Mouse (Mus musculus) intestine, embryonic 15.5 days (tissue): Measurements from ENCODE around the gene Gast. TPM values are rescaled to one million over a fixed set of nuclear protein-coding genes. Genes with fewer than 3 reads are reported as not detected.
"Not testable (repeated sequence)": the region's sequence is repeated elsewhere in the genome, so short reads cannot be mapped to it uniquely, and the experiment has no call there.

ENCODE experiments used
- ATAC-seq: fragments of 200-750 bp; cut with Nextera tagmentation; 2 replicates; pipeline ENCODE4 v1.8.0; 2017; ENCODE audit warnings: moderate TSS enrichment, moderate library complexity
- H3K27ac ChIP-seq: fragments of 300-500 bp; sonication (generic); 2 replicates; pipeline ENCODE4 v1.5.1; 2015; ENCODE audit warnings: mild to moderate bottlenecking, inconsistent platforms
- H3K27me3 ChIP-seq: fragments of 300-500 bp; sonication (generic); replicated peaks from 2 replicates; pipeline ENCODE4 v1.6.1; 2015; ENCODE audit warnings: inconsistent platforms
- H3K36me3 ChIP-seq: fragments of 300-500 bp; sonication (generic); 2 replicates; pipeline ENCODE4 v1.6.1; 2015; ENCODE audit warnings: inconsistent platforms
- H3K4me1 ChIP-seq: fragments of 300-500 bp; sonication (generic); replicated peaks from 2 replicates; pipeline ENCODE4 v1.6.1; 2015; ENCODE audit warnings: inconsistent platforms
- H3K4me2 ChIP-seq: fragments of 300-500 bp; sonication (generic); replicated peaks from 2 replicates; pipeline ENCODE4 v1.6.1; 2015; ENCODE audit warnings: mild to moderate bottlenecking, inconsistent platforms
- H3K4me3 ChIP-seq: fragments of 300-500 bp; sonication (generic); replicated peaks from 2 replicates; pipeline ENCODE4 v1.5.1; 2015; ENCODE audit warnings: inconsistent platforms
- H3K9ac ChIP-seq: fragments of 300-500 bp; sonication (generic); 2 replicates; pipeline ENCODE4 v1.6.1; 2015; ENCODE audit warnings: inconsistent platforms
- H3K9me3 ChIP-seq: fragments of 300-500 bp; sonication (generic); 2 replicates; pipeline ENCODE4 v1.6.1; 2016; ENCODE audit warnings: inconsistent platforms
- WGBS: fragments of 180-500 bp; shearing (Covaris S2); methylation state at CpG from one replicate; pipeline ENCODE4 v1.1.7; 2015; 5-methylcytosine and 5-hydroxymethylcytosine counted together
- polyA plus RNA-seq: library from polyadenylated mRNA; unstranded; fragments of >200 nt; fragmentation: Nextera tagmentation; extraction: Ambion mirVana; gene quantifications from 2 replicates; pipeline ENCODE4 v1.2.1, GENCODE M21; 2015

Gast gene
- polyA plus RNA-seq, 1 experiment from 2014 or later = 2.1 TPM

DNA sequence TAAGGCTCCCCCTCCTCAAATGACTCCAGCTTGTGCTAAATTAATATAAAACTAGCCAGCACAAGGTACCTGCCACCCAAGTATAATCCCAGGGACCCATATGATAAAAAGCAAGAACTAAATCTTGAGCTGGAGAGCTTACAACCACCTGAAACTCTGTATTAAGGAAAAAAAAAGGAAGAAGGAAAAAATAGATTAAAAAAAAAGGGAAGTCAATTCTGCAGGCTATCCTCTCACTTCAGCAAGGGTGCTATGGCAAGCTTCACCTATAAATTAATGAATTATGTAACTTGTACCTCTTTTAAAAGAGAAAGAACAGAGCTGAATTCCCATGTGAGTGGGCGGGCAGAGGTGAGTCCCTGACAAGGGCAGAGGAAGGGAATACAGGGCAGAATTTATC, 22.6 kb upstream of the Gast start:
- Histone ChIP-seq H3K27me3 (no peaks in the 10 kb centered on the region), H3K36me3 (no peaks in the 10 kb centered on the region), H3K27ac (no peak overlapping the region), H3K4me1 (no peaks in the 10 kb centered on the region), H3K4me3 (no peak overlapping the region), H3K9ac (no peak overlapping the region), H3K4me2 (no peak overlapping the region), H3K9me3 (no peaks in the 10 kb centered on the region)
- ATAC-seq = no peak
- WGBS = 65% methylated on average over 1 of the region's 1 CpGs

DNA sequence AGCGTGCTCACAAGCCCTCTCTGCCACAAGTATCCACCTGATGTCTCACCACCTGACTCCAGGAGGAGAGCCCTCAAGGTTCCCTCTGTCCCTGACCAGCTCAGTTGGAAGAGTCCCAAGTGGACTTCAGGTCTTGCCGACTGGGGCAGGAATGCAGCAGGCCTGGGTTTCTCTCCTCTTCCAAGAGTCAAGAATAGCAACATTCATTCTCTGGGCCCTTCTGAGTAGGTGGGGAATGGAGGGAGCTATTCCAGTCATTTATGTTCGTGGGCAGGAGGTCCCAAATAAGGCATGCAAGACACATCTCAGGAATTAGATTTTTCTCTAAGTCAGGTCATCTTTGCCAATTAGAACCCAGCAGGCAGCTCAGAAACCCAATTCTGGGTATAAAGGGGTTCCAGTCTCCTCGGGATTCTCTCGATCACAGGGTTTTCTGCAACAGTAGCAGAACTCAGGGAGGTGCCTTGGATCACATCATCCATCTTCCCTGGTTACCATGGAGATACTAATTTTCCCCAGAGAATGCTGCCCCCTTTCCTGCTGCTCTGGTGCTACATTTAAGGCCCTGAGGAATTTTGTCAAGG, 22.0 kb upstream of the Gast start:
- Histone ChIP-seq H3K9ac (no peak overlapping the region), H3K4me2 (no peak overlapping the region), H3K27ac (no peak overlapping the region), H3K4me1 (no peaks in the 10 kb centered on the region), H3K27me3 (no peaks in the 10 kb centered on the region), H3K36me3 (no peaks in the 10 kb centered on the region), H3K9me3 (no peaks in the 10 kb centered on the region), H3K4me3 (no peak overlapping the region)
- ATAC-seq = no peak
- 30% methylated on average over 5 of the region's 5 CpGs for WGBS

DNA sequence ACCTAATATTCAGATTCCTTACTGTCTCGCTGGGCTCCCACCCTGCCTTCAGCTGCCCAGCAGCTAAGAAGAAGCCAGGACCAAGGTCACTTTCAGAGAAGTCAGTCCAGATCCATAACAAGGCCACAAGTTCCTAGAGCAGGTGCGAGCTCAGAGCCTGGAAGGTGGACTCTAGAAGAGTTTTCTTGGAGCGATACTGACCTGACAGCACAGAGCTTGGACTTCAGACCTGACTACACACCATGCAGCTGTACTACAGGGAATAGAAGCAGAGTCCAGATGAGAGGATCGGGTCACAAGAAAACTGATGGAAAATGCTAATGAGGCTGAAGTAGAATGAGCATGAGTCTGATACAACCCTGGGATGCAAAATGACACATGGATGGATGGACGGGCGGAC, 20.8 kb upstream of the Gast start:
- no peak overlapping the region for H3K27ac ChIP-seq
- ATAC-seq = no peak
- H3K9me3 ChIP-seq = no peaks in the 10 kb centered on the region
- no peak overlapping the region for H3K9ac ChIP-seq
- no peak overlapping the region for H3K4me2 ChIP-seq
- 89% methylated on average over 6 of the region's 6 CpGs for WGBS
- H3K4me3 ChIP-seq = no peak overlapping the region
- H3K4me1 ChIP-seq = no peaks in the 10 kb centered on the region
- H3K27me3 ChIP-seq = no peaks in the 10 kb centered on the region
- no peaks in the 10 kb centered on the region for H3K36me3 ChIP-seq

DNA sequence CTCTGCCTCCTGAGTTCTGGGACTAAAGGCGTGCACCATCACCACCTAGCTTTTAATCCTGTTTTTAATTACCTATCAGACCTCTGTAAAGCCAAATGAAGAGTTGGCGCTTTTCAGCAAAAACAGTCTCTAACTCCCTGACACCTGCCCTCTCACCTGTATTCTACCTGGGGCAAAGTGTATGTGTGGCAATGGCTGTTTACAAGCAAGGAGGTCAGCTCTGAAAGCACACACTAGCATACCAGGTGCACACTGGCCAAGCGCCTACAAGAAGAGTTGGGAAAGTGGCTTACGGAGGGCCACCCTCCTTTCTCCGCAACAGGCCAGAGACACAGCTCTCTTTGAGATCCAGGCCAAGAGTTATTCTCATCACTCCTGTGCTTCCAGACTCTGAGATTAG, 18.8 kb upstream of the Gast start:
- Histone ChIP-seq H3K27ac (no peak overlapping the region), H3K9ac (no peak overlapping the region), H3K4me3 (no peak overlapping the region), H3K4me2 (no peak overlapping the region), H3K27me3 (no peaks in the 10 kb centered on the region), H3K4me1 (no peaks in the 10 kb centered on the region; the same call in 1 of the 2 replicates), H3K36me3 (no peaks in the 10 kb centered on the region), H3K9me3 (no peaks in the 10 kb centered on the region)
- 91% methylated on average over 5 of the region's 5 CpGs for WGBS
- no peak for ATAC-seq

DNA sequence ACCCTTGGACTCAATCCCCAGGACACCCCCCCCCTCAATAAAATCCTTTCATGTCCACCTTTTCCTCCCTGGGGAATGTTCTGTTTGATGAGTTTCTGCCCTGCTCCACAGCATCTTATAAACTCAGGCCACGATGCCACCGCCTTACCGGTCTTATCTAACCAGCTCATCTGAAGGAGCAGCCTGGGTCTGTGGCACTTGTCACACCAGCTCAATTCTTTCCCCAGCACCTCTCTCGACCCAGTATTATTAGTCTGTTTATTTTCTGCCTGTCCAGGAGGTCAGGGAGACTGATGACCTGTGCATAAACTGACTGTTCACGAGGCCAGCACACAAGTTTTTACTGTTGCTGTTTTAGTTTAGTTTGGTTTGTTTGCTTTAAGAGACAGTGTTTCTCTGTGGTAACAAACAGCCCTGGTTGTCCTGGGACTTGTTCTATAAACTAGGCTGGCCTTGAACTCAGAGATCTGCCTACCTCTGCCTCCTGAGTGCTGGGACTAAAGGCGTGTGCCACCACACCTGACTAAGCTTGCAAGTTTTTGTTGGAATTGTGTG, 16.3 kb upstream of the Gast start:
- Histone ChIP-seq H3K4me1 (peaks cover 4% of the 10 kb centered on the region; the same call in 1 of the 2 replicates), H3K36me3 (peaks cover 13% of the 10 kb centered on the region; the same call in 1 of the 2 replicates), H3K4me3 (no peak overlapping the region), H3K9me3 (no peaks in the 10 kb centered on the region), H3K9ac (no peak overlapping the region), H3K27ac (no peak overlapping the region), H3K4me2 (no peak overlapping the region), H3K27me3 (no peaks in the 10 kb centered on the region)
- ATAC-seq = no peak
- WGBS = 37% methylated on average over 6 of the region's 6 CpGs

DNA sequence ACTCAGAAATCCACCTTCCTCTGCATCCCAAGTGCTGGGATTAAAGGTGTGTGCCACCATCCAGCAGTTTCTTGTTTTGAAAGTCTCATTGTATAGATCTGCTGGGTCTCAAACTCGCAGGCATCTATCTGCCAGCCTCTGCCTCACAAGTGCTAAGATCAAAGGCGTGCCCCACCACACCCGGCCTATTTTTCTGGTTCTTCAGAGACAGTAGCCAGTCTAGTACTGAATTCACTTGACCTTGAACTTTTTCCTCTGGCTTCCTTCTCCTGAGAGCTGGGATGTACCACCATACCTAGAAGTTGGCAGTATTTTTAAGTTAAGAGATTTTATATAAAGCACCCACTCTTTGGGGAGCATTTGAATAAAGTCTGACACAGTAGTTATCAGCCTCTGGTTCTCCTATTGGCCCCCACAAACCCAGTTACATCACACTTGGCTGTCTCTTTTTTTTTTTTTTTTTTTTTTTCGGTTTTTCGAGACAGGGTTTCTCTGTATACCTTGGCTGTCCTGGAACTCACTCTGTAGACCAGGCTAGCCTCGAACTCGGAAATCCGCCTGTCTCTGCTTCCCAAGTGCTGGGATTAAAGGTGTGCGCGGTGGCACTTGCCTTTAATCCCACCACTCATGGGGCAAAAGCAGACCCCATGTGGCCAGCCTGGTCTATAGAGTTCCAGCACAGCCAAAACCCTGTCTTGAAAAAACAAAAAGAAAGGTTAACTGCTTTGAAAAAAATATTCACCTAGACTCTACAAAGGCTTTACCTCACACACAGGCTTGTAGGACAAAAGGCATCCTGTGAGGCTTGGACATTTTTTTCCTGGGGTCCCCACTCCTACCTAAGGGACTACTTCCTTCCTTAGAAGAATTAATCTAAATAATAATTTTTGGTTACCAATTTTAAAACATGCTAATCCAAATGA, 15.4 kb upstream of the Gast start:
- H3K36me3 ChIP-seq = peaks cover 13% of the 10 kb centered on the region; the same call in 1 of the 2 replicates
- no peak overlapping the region; the same call in 1 of the 2 replicates for H3K27ac ChIP-seq
- H3K4me2 ChIP-seq = peak overlapping the region; percentile 66
- peaks cover 4% of the 10 kb centered on the region; the same call in 1 of the 2 replicates for H3K4me1 ChIP-seq
- ATAC-seq = no peak
- no peaks in the 10 kb centered on the region for H3K9me3 ChIP-seq
- WGBS = 84% methylated on average over 10 of the region's 10 CpGs
- H3K9ac ChIP-seq = peak overlapping the region; percentile 36; the same call in 1 of the 2 replicates
- peak overlapping the region; percentile 76 for H3K4me3 ChIP-seq
- no peaks in the 10 kb centered on the region for H3K27me3 ChIP-seq

DNA sequence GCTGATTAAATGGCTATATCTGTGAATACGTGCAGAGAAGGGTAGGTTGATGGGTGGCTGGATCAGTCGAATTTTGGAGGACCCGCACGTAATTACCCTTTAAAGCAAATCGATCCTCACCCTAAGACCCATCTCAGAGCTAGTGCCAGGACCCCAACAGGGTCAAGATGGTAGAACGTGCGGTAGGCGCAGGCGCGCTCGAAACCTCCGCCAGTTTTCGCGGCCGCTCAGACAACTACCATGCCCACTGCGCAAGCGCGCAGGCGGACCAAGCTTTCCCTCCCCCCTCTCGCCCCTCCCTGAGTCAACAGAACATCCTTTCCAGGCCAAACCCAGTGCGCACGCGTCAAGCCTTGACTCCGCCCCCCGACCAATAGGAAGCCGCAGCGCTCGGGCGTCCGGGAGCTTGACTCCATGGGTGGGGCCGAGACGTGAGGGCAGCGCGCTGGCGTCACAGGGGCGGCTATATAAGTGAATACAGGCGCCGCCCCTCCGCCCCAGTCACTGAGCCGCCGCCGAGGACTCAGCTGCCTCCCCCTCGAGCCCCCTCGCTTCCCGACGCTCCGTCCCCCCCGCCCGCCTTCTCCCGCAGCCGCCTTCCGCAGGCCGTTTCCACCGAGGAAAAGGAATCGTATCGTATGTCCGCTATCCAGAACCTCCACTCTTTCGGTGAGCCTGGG, 14.6 kb upstream of the Gast start, which contains the start of gene Eif1:
Gene Eif1 (plus strand): TSS at position 394 of the 680 bp plus-strand sequence.
- Histone ChIP-seq H3K27me3 (no peaks in the 10 kb centered on the region), H3K9me3 (no peaks in the 10 kb centered on the region), H3K27ac (peak within 1 kb of the TSS; percentile 99), H3K4me2 (peak within 1 kb of the TSS; percentile 66), H3K4me3 (peak within 1 kb of the TSS; percentile 76), H3K9ac (peak within 1 kb of the TSS; percentile 93), H3K4me1 (peaks cover 4% of the 10 kb centered on the region; the same call in 1 of the 2 replicates), H3K36me3 (peaks cover 13% of the 10 kb centered on the region; the same call in 1 of the 2 replicates)
- WGBS = 1% methylated on average over 54 of the region's 58 CpGs
- ATAC-seq = peak; percentile 93

DNA sequence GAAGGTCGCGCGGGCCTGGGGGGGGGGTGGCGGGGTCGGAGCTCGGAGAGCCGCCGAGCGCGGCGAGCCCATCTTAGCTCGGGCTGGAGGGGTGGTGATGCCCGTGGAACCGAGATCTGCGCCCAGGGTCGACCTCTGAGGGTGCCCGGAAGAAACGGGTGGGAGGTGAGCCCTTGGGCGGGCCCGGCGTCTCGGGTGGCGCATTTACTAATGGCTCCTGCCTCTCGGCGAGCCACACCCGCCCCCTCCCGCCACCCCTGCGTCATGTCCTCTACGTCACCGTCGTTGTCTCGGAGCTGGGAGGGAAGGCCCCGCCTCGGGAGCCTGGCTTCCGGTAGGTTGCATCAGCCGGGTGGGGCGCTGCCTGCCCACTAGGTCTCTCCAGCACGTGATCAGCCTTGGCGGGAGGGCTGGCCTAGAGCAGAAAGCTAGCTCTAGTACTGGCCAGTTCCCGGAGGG, 14.0 kb upstream of the Gast start:
- peak overlapping the region; percentile 93 for H3K9ac ChIP-seq
- under 1% methylated on average over 40 of the region's 40 CpGs for WGBS
- peaks cover 4% of the 10 kb centered on the region; the same call in 1 of the 2 replicates for H3K4me1 ChIP-seq
- H3K4me2 ChIP-seq = peak overlapping the region; percentile 65
- H3K9me3 ChIP-seq = no peaks in the 10 kb centered on the region
- peak; percentile 90 for ATAC-seq
- peaks cover 13% of the 10 kb centered on the region; the same call in 1 of the 2 replicates for H3K36me3 ChIP-seq
- peak overlapping the region; percentile 76 for H3K4me3 ChIP-seq
- H3K27ac ChIP-seq = peak overlapping the region; percentile 99
- H3K27me3 ChIP-seq = no peaks in the 10 kb centered on the region

DNA sequence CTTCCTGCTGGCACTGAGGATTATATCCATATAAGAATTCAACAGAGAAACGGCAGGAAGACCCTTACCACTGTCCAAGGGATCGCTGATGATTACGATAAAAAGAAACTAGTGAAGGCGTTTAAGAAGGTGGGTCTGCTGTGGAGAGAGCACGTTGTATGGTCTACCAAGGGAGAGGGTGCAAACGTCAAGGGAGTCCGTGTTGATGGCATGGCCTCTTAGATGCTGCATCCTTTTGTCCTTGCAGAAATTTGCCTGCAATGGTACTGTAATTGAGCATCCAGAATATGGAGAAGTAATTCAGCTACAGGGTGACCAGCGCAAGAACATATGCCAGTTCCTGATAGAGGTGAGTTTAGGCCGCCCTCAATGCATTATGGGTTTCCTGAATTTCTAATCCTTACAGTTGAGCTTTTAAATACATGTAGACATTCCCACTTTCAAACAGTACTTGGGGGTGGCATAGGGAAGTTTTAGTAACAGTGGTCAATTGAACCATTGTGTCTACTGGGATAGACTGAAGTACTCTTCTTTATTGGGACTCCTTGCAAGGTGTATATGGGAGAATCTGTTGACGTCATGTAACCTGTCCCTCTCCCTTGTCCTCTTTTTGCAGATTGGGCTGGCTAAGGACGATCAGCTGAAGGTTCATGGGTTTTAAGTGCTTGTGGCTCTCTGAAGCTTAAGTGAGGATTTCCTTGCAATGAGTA, 13.4 kb upstream of the Gast start:
- Histone ChIP-seq H3K36me3 (peaks cover 13% of the 10 kb centered on the region; the same call in 1 of the 2 replicates), H3K4me2 (peak overlapping the region; percentile 65), H3K4me3 (peak overlapping the region; percentile 76), H3K9ac (peak overlapping the region; percentile 93), H3K27ac (peak overlapping the region; percentile 99)
- H3K27me3 ChIP-seq, H3K9me3 ChIP-seq, H3K4me1 ChIP-seq, ATAC-seq: not testable (repeated sequence)
- 16% methylated on average over 11 of the region's 11 CpGs for WGBS

DNA sequence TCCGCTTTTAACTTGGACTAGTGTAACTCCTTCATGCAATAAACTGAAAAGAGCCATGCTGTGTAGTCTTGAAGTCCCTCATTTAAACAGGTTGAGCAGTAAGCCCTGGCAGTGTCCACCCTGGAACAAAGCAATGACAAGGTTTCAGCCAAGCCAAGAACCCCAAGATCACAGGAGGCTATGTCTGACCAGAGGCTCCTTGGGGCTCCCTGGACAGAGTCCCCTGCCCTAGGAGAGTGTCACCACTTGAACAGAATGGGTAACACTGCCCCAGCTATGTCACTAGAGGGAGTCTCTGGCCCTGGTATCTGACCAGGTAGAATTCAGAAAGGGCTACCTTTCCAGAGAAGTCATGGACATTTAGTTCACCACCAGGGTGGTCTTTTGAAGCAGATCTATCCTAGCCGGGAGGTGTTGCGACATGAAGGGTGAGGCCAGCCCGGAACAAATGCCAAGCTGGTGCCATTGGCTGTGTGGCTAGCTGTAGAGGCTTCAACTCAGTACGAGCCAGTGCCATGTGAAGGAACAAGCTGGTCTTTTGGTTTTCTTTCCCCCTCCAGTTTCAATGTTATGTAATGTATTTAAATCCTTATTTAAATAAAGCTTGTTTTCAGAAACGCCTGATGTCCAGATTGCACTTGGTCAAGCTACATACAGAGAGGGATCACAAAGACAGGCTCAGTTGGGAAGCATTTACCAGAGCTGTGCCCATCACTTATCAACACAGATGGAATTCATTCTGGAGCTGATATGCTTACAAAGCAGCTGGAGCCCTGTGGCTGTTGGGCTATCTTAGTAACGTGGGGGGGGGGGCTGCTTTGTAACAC, 12.5 kb upstream of the Gast start:
- H3K4me2 ChIP-seq = peak overlapping the region; percentile 65; the same call in 1 of the 2 replicates
- ATAC-seq, H3K9ac ChIP-seq, H3K9me3 ChIP-seq, H3K4me1 ChIP-seq, H3K27me3 ChIP-seq, H3K4me3 ChIP-seq: not testable (repeated sequence)
- H3K36me3 ChIP-seq = peaks cover 13% of the 10 kb centered on the region; the same call in 1 of the 2 replicates
- peak overlapping the region; percentile 25; the same call in 1 of the 2 replicates for H3K27ac ChIP-seq
- WGBS = 76% methylated on average over 7 of the region's 7 CpGs
